Mouse (Mus musculus): ENCODE data around the gene Slc9a3r2.
A peak's percentile ranks its signal among the peaks of the same experiment; 100 is the strongest.
"Not testable (repeated sequence)": the region's sequence is repeated elsewhere in the genome, so short reads cannot be mapped to it uniquely, and the experiment has no call there.

Slc9a3r2 gene

DNA sequence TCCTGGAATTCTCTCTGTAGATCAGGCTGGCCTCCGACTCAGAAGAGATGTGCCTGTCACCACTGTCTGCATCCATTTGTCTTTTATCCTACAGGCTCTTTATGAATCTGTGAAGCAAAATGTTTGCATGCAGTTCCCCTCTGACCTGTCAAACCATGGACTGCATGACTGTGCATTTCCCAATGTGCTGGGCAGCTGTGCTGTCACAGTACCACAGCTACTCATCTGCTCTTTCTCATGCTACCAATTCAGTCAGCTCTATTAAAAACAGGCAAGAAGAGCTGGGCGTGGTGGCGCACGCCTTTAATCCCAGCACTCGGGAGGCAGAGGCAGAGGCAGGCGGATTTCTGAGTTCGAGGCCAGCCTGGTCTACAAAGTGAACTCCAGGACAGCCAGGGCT, 16.9 kb upstream of the Slc9a3r2 start:
- DNase-seq = not testable (repeated sequence)

DNA sequence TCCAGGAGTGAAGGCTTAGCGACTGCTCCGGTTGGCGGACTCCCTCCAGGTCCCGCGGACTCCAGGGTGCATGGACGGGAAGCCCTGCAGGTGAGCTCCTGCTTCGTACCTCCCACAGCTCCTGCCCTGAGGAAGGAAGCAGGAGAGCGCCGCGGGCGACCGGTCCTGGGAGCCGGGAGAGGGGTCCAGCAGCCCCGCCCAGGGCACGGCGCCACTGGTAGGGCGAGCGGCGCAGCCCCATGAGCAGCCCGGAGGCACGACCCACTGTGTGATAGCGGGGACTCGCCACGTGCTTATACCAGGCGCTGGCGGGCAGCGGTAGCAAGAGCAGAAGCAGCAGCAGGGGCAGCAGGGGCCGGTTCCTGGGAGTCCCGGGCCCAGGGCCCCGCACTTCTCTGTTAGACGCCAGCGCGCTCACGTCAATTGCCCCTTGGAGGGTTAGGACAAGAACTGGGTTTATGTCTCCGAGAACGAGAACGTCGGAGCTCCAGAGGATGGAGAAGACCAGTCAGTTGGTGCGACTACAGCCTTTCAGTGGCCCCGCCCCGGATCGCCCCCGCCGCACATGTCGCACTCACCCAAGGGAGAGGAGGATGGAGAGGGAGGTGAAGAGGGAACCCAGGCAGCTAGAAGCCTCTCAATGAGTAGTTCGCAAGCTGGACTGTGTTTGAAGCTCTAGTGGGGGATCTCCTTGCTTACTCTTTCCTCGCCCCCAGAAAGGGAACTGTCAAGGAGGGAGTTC, 8.1 kb upstream of the Slc9a3r2 start, which contains the start of gene Npw:
TSS of gene Npw (minus strand) at position 441 of the 742 bp plus-strand sequence.
- peak; percentile 48 to 60 for DNase-seq

GRCm38 (mm10) chr17:24654969-24655368, 4.8 kb upstream of the Slc9a3r2 start:
- no peak for DNase-seq

GRCm38 (mm10) chr17:24653967-24654710, 4.0 kb upstream of the Slc9a3r2 start:
- DNase-seq = peak; percentile 90 to 93

GRCm38 (mm10) chr17:24651835-24652234, 1.7 kb upstream of the Slc9a3r2 start:
- DNase-seq = no peak

DNA sequence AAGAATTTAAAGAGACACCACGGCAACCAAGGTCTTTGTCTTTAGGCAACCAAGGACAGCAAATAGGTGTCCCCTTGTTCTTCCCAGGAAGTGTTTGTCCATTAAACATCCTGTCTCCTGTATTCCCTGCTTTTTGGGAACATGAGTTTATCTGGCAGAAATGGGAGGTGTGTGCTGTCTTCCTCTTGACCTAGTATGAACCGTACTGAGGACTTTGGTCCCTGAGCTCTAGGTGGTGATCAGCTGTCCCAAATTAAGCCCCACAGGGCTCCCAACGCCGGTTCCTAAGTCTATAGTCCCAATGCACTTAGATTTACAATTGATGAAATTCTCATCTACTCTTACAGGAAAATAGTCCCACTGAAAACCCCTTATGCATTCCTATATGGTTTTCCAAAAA, 639 bp upstream of the Slc9a3r2 start:
- no peak for DNase-seq

DNA sequence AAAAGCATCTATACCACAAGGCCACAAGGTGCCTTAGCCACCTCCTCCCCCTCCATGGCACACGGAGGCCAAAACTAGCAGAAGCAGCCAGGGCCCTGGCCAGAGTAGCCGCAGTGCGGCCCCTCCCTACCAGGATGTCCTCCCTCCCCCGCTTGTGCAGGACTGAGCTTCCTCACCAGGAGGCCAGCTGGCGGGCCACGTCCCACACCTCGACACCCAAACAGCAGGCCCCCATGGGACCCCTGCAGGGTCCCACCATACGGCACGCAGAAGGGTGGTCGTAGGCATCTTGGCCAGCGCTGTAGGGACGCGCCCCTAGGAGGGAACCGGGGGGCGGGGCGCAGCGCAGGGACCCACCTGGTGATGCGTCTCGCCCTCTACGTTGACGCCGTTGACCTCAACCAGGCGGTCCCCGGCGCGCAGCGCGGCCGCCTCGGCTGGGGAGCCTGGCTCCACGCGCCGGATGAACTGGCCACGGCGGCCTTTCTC, 502 bp downstream of the Slc9a3r2 start:
- DNase-seq = peak; percentile 75 to 83

GRCm38 (mm10) chr17:24648731-24649377, 1.3 kb downstream of the Slc9a3r2 start:
- peak; percentile 36 to 47 for DNase-seq

GRCm38 (mm10) chr17:24647493-24647892, 2.6 kb downstream of the Slc9a3r2 start:
- peak in 1 of 2 experiments; percentile 31 for DNase-seq

DNA sequence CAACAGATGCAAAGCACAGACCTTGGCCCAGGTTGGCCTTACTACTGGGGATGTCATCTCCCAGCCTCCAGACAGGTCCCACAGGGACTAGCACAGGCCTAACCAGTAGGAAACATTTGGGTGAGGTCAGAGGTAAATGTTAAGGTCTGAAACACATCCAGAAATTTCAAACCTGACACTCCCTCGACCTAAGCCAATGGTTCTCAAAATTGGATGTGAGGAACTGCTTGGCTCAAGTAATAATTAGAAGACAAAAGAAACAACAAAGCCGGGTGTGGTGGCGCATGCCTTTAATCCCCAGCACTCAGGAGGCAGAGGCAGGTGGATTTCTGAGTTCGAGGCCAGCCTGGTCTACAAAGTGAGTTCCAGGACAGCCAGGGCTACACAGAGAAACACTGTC, 3.7 kb downstream of the Slc9a3r2 start:
- no peak for DNase-seq

DNA sequence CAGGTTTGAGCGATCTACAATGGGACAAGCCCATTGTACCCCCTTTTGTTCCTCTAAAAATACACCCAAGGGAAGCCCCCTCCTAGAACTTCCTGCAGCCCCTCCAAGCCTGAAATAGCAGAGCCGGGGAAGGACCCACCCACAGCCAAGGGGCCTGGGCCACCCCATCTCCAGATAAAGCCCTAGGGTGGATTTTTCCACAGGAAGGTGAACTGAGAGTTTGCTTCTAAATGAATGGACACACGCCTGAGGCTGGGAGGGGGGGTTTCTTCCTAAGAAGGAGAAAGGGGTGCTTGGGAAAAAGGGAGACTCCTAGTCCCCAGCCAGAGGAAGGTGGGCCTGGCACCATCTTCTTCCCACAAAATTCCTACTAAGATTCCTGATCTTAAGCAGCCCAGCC, 4.2 kb downstream of the Slc9a3r2 start:
- DNase-seq = peak in 1 of 2 experiments; percentile 41

GRCm38 (mm10) chr17:24644875-24645721, 5.0 kb downstream of the Slc9a3r2 start:
- peak; percentile 59 to 72 for DNase-seq

GRCm38 (mm10) chr17:24644030-24644715, 6.0 kb downstream of the Slc9a3r2 start:
- peak; percentile 61 to 75 for DNase-seq

DNA sequence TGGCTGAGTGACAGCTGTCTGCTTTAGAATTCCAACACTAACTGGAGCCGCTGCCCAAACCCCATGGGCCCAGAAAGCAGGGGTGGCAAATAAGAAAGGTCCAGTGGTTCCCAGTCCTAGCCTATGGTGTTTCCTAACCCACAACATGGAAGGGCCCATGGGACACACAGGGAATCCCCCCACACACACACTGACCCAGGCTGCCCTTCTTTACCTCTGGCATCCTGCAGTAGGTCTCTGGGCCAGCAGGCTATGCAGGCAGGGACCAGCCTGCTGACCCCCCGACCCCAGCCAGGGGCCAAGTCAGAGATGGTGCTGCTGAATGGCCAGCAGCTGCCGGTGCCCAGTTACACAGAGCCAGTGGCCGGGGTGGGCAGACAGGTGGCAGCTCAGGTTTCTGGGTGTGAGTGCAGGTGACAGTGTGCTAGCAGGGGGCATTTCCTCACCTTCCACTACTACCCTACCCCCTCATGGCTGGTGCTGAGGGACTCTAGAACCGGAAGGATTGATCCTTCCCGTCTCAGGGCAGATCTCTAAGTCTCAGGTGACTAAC, 7.3 kb downstream of the Slc9a3r2 start:
- no peak for DNase-seq

GRCm38 (mm10) chr17:24641944-24642343, 8.2 kb downstream of the Slc9a3r2 start:
- no peak for DNase-seq

- no peak for DNase-seq
Observed at GRCm38 (mm10) chr17:24640581-24640980, 9.5 kb downstream of the Slc9a3r2 start.

DNA sequence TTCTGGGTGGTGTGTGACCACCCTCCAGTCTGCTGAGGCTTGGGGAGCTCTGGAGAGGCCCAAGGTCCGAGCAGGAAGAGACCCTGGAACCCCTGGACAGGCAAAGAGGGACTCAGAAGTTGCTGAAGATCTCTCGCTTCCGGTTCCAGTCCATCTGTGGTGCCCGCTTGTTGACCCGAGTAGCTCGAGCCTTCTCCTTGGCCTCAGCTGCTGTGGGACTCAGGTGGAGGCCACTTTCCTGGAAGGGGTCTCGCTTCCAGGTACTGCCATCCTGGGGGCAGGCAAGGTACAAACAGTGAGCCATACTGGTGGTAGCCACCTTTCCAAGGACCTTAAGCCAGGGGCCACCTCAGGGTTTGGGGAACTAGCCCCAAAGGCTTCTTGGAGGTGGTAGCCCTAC, 10.0 kb downstream of the Slc9a3r2 start:
- DNase-seq = peak in 1 of 2 experiments; percentile 19

DNA sequence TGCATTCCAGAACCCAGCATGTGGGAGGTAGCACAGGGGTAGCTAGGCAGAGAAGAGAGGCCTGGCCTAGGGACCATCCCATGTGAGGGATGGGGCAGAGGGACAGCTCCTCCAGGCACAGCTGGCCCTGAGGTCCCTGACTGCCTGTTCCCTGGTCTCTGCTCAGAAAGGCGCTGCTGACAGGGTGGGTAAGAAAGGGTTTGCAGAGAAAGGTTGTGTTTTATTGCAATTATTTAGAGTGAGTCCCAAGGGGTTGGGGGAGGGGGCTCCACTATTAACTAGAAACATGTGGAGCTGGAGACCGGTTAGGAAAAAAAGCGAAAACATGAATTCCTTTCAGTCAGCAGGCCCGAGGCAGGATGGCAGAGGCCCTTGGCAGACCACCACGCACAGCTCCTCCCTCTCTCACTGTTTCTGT, 10.5 kb downstream of the Slc9a3r2 start:
- peak; percentile 63 to 75 for DNase-seq

DNA sequence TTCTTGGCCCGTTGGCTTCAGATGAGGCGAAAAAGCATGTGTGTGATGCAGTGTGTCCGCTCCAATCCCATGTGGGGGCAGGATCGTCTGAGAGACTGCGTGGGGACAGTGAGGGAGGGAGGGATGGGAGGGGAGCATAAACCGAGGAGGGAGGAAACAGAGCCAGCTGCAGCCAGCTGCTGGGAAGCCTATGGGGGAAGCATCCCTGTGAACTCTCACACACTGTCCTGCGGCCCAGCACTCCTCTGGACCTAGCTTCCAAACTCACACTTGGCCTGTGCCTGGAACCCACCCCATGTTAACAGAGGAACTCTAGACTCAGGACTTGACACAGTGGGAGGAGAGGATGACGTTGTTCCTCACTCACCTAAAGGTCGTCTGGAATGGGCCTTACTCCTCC, 11.3 kb downstream of the Slc9a3r2 start:
- DNase-seq = peak; percentile 93 to 94

DNA sequence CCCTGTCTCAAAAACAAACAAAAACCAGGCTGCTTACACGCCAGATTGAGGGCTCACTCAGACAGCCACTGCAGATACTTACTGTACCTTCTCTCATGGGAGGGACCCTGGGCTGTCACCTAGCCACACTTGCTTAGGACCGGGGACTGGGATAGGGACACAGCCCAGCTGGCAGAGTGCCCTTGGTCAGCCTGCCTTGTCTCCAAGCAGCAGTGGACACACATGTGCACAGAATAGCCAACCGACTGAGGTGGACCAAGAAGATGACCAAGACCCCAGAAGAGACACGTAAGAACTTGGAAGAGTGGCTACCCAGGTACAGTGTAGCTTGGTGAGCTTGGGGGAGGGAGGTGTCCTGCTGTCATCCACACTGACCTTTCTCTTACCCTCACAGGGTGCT, 11.9 kb downstream of the Slc9a3r2 start:
- DNase-seq = peak; percentile 46 to 61

DNA sequence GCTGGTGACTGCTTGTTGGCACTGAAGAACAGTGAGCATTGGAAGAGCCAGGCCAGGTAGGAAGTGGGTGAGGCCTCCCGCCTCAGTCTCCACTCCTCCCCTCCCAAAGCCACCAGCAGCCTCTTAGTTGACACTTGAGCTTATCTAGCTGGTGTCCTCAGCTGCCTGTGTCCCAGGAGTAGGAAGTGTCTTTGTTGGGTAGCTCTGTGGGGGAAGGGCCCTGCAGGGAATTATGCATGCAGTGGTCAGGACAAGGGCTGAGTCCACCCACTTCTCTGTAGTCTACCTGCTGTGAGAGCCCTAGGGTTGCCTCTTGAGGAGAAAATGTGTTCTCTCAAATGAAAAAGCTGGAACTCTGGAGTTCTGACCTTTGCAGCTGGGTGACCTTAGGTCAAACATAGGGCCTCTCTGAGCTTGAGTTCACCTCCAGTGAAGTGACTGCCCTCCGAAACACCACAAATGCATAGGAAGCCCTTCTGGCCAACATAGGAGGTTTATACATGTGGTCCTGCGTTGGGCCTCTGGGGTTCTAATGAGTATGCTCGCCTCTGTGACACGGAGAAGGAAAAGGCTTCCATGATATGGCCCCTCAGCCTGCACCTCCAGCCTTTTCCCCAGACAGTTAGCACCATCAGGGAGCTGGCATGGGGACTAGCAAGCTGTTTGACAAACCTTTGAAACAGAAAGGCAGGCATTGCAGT, 13.2 kb downstream of the Slc9a3r2 start:
- DNase-seq = peak in 1 of 2 experiments; percentile 40
